Mouse (Mus musculus) gastrocnemius, postnatal 4 days (tissue): ENCODE results near the gene Zfp667. TPM values are rescaled to one million over a fixed set of nuclear protein-coding genes. Genes with fewer than 3 reads are reported as not detected.
"Not testable (repeated sequence)": the region's sequence is repeated elsewhere in the genome, so short reads cannot be mapped to it uniquely, and the experiment has no call there.

ENCODE experiments used
- DNase-seq, 2 experiments: peaks; one replicate each; pipeline ENCODE4 v3.0.0; 2021 to 2022; ENCODE audit warnings: low spot score in 2 of 2, mixed read lengths in 2 of 2
- long read RNA-seq, 2 experiments: library from polyadenylated mRNA; stranded (forward); transcript quantifications; one replicate each; pipeline ENCODE4 v2.0.0; 2021
- total RNA-seq, 2 experiments: library from RNA; stranded (reverse); gene quantifications; 2 replicates each; pipeline ENCODE4 v1.2.3; 2021

Gene Zfp667
- 1 to 10 TPM; 5.2 to 5.9 TPM for total RNA-seq
- long read RNA-seq, experiment 1, transcript Zfp667-201 (5 exons, 3,672 nt), result major isoform, 5 of 8 reads
- long read RNA-seq, experiment 1, partial matches to known transcripts, result 0 of 8 reads
- long read RNA-seq, experiment 1, other reads (novel, unspliced or antisense), result 2 of 8 reads
- long read RNA-seq, experiment 2, transcript Zfp667-201 (5 exons, 3,672 nt), result major isoform, 5 of 8 reads
- long read RNA-seq, experiment 2, partial matches to known transcripts, result 0 of 8 reads
- long read RNA-seq, experiment 2, other reads (novel, unspliced or antisense), result 2 of 8 reads

DNA sequence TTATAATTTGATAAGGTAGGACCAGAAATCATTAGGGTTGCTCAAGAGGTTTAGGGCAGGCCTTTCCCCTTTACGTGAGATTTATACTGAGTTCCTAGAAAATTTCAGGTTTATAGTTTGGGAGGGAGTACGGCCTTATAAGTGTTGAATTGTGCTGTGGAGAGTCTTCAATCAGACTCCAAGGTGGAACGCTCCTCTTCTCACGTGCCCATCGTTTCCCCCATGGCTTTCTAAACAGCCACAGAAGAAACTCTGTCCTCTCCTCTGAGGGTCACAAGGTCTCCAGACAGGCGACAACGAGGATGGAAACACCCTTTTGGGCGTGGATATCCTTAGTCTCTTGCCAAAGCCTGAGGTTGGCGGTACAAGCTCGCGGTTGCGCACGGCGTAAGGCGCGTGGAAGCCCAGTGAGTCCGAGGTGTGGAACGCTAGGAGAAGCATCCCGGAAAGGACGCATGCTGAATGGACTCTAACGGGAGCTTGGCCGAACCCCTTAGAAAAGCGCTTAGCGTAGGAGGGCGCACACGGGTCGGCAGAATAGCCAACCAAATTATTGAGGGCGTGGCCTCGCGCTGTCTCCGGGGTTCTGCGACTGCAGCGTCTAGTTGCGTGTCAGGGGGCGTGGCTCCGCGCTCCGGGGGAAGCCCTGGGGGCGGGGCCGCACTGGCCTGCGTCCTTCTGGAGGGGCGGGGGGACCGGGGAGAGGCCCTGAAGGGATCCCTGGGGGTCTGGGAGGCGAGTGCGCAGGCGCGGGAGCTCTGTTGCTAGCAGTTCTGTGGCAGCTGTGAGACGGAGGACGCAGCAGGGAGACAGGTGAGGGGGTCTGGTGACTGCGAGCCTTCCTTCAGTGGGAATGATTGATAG is at the start of gene Zfp667:
Gene Zfp667, plus strand, starts transcription at position 738 of the 864 bp plus-strand sequence.
- peak; percentile 98 to 99 for DNase-seq

DNA sequence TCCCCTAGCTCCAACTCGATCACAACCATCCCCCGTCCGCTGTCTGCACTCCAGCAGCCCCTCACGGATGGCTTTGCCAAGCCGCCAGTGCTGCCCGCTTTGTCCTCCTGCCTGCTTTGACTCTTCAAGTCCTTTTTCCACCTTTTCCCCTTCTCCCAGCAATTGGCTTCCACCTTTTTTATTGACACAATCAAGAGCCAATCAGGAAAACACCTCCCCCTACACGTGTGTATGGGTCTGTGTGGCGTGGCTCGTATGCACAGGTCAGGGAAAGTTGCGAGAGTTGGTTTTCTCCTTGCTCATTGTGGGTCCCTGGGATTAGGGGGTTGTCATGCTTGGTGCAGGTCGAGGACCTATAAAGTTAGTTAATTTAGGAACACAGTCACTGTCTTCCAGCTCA is 46.6 kb upstream of the Zfp667 start:
- no peak for DNase-seq

DNA sequence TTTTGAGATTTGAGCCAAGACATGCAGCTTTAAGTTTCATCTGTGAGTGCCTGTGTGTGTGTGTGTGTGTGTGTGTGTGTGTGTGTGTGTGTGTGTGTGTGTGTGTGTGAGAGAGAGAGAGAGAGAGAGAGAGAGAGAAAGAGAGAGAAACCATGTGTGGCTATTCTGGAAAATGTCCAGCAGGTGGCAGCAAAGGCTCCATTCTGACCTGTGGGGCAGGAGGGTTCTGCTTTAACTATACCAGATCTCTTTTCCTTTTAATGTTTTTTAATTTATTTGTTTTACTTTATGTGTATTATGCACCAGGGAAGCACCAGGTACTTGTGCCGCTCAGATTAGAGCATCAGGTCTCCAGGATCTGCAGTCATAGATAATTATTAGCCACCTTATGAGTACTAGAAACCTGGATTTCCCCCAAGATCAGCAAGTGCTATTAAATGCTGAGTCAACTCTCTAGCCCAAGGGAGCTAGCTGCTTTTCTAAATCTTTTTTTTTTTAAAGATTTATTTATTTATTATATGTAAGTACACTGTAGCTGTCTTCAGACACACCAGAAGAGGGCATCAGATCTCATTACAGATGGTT is 45.4 kb upstream of the Zfp667 start:
- peak; percentile 26 to 37 for DNase-seq

DNA sequence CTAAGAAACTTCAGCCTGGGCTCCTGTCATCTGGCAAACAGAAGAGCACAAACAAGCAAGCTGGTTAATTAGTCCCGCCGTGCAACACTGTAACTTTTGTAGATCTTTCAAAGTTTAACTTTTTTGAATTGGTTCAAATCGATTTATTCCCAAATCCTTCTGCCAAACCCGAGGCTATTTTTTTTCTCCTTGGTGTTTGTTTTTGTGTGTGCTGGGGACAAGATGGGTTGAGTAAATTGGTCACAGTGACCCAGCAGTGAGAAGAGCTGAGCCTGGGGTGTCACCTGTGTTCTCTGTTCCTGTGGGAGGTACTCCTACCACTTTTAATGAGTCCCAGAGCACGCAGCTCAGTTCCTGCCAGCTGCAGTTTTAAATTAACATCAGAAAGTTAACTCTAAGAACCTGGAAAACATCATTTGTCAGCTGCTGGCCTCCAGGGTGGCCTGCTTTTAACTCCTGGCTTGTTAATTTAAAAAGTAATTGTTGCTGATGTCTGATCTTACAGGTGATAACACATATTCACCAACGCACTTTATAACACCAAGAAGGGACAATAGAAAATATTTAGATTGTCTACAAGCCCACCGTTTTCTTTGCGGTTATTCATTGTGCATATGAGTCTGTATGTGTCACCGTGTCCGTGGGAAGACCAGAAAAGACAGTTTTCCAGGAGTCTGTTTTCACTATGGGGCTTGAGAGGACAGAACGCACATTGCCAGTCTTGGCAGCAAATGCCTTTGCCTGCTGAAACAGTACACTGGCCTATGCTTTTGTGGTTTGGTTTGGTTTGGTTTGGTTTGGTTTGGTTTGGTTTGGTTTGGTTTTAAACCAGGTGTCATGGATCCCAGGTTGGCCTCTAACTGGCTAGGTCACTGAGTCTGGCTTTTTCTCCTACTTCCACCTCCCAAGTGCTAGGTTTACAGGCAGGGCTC is 41.8 kb upstream of the Zfp667 start:
- DNase-seq, result no peak

DNA sequence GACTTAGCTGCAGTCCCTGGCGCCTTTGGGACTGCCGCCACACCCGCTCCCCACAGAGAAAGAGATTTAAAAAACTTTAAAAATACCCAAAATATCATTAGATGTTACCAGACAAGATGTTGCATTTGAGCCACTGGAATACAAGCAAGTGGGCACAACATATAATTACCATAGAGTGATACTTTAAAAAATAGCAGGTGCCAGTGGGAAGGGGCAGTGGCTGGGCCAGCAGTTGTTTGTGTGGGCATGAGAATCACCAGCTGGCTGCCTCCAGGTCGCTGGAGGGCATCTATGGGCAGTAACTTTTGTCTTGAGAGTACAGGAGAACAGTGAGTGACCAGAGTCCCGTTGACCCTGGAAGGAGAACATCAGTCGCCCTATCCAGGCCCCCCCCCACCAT is 34.0 kb upstream of the Zfp667 start, which contains the start of gene Epp13:
Gene Epp13, plus strand, starts transcription at position 301 of the 400 bp plus-strand sequence.
- DNase-seq, result no peak

DNA sequence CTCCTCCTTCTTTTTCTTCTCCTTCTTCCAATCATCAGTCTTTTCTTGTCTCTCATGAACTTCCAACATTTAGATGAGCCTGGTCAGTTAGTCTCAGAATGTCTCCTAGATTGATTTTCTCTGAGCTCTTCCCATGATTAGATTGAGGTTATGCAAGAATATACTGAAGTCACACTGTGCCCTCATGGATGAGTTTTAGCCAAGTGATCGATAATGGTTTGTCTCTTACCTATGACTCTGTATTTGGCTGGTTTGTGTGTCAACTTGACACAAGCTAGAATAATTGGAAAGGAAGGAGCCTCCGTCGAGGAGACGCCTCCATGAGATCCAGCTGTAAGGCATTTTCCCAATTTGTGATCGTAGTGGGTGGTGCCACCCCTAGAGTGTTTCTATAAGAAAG is 31.9 kb upstream of the Zfp667 start:
- no peak for DNase-seq

DNA sequence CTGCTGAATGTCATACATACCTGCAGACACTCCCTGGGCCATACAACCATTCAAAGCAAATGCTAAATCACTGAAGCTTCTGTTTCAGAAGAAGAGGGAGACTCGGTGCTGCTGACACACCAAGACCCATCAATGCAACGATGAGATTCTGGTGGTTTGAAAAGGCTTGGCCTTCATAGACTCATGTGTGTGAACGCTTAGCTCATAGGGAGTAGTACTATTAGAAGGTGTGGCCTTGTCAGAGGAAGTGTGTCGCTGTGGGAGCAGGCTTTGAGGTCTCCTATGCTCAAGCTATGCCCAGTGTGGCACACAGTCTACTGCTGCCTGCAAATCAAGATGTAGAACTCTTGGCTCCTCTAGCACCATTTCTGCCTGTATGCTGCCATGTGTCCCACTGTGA is 29.0 kb upstream of the Zfp667 start:
- DNase-seq, result no peak

DNA sequence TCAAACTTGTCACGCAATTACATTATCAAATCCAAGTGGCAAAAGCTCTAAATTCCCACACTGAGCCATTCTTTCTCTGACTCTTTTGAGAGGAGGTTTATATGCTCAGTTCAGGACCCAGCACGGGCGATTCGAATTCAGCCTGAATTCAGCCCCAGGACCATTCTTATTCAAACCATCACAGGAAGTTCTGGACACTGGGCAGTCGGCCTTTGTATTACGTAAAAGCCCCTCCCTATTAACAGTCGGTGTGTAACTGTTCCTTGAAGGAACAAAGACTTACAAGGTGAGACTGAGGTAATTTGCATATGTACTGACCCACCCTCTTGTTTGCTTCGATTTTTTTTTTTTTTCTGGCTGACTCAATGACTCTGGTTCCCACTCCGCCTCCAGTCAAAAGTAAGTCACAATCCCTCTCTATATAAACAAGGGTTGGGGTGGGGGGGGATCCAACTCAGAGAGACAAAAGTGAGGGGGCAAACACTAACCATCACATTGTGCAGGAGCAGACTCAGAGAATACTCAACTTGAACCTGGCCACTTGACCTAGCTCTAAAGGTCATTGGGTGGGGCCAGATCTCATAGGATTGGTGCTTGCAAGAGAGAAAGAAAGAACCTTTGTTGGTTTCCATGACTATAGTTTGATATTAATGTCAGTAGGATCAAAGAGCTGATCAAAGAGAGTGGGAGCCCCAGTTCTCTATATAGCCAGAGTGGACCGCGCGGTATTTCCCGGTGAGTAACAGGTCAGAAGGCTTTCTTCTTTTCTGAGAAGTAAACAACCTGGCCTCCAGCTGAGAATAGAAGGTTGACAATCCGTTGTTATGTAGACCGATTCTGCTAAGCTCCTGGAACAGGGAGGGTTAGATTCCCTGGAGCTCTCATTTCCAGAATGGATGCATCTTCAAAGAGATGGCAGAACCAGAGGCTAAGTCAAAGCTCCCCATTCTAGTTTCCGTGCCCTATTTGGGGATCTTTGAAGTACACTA is 27.9 kb upstream of the Zfp667 start:
- no peak for DNase-seq

DNA sequence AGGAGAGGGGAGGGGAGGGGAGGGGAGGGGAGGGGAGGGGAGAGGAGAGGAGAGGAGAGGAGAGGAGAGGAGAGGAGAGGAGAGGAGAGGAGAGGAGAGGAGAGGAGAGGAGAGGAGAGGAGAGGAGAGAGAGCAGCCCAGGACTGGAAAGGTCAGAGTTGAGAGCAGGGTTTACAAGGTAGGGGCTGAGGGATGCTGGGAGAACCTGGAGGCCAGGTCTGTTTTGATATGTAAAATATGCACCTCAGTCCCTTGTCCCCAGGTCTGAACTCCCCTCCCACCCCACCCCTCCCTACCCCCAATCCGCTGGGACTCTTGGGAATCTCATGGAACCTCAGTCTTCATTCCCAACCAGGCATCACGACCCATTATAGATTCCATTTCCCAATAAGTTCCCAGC is 26.4 kb upstream of the Zfp667 start:
- DNase-seq, result not testable (repeated sequence)

DNA sequence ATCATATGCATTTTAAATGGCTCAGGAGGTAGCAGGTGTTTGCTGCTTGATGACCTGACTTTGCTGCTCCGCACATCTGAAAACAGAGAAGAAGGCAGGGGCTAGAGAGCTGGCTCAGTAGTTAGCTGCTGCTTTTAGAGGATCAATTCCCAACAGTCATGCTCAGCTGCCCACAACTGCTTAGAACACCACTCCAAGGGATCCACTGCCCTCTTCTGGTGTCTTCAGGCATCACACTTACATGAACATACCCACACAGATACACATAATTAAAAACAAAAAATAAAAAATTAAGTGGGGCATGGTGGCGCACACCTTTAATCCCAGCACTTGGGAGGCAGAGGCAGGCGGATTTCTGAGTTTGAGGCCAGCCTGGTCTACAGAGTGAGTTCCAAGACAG is 24.3 kb upstream of the Zfp667 start:
- DNase-seq, result no peak

DNA sequence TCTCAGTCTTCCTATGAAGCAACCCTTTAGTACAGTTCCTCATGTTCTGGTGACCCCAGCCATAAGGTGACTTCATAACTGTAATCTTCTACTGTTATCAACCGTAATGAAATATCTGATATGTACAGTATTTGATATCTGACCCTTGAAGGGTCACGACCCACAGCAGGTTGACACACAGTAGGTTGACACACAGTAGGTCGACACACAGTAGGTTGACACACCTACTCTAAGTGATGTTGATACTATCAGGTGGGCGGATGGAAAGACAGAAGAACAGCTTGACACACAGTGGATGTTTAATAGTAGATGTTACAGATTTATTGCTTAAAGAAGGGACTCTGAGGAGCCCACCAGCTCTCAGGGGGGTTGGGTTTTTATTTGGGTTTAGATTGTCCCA is 23.4 kb upstream of the Zfp667 start:
- DNase-seq, result no peak

DNA sequence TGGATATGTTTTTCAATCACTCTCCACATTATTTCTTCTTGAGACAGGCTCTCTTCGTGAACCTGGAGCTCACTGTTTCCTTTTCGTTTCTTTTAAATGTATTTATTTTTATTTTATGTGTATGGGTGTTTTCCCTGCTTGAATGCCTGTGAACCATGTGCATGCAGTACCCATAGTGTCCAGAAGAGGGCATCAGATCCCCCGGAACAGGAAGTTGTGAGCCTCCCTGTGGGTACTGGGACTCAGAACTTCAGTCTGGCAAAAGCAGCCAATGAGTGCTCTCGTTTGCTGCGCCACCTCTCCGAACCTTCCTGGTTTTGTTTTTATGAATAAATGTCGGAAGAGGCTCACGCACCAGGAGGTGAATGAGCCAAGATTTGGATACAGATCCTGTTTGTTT is 20.7 kb upstream of the Zfp667 start:
- DNase-seq, result no peak

DNA sequence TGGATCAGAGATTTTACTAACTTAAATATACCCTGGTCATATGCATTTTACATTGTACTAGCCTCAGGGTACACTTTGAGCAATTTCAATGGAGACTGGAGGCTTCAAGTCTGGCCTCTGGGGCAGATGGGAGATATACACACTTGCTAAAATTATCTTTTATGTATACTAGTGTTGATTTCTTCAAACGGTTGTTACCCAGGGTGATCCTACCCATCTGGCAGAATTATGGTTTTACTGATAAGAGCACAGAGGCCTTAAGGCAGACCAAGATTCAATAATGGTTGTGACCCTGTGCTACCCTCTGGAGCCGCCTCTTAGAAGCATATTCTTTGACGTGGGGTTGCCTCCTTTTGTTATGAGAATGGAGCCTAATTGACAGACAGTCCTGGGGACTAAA is 8.5 kb upstream of the Zfp667 start:
- DNase-seq, result no peak

DNA sequence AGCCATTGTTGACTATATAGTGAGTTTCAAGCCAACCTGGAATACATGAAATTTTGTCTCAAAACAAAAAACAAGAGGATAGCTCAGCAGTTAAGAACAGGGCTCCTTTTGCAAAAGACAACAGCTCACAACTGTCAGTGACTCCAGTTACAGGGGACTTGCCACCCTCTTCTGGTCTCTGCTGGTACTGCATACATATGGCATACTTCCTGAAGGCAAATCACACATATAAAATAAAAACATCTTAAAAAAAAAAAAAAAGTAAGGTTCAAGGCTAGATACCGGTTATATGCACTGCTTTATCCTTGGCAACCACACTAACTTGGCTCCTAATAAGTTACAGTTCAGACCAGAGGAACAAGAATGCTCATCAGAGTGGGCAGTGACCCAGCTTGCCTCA is 3.6 kb upstream of the Zfp667 start:
- peak; percentile 40 to 74 for DNase-seq

DNA sequence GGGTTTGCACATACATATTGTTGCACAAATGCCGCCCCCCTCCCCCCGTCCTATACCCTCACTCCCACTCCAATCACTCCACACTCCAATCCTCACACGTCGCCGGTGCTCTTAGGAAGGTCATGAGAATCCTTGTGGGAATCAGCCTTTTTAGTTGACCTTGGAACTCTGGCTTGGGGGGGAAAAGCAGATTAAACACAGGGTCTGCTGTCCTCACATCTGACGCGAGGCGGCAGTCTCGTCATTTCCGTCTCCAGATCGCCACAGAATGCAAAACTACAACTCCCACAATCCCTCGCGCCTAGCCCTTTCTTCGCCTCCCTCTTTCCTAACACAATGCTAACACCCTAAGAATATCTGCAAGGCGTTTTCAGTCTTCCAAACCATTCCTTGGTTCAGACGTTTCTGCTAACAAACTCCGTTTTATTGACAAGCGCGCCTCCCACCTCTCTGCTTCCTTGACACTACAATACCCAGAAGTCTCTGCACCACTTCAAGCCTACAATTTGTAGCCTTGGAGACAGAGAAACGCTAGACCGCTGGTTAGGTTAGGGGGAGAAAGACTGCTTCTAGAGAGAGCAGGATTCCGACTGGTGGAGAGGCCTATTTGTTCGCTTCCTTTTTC is 2.8 kb upstream of the Zfp667 start:
- peak; percentile 26 to 79 for DNase-seq

DNA sequence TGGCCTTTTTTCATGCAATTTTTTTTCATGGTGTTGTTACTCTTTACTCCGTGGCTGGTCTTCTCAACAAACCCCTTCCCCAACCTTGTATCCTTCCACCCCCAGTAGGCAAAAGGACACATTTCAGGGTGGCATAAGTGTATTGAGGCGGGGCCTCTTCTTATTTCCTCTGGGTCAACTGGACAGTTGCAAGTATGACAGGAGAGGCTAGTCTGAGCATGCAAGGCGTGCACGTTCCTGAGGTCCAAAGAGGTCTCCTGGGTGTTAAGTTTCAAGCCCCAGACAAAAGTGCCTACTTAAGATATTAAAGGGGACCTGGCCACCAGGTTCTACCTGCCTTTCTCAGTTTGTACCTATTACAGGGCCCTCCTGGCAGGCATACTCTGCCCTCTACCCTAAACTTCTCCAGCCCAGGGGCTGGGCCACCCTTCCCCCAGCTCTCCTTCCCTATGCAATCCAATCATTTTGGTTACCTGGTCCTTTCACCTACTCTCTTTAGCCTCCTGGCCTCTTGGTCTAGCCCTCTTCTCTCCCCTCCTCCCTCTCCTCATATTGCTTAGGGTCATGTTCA is 1.9 kb upstream of the Zfp667 start:
- no peak for DNase-seq

DNA sequence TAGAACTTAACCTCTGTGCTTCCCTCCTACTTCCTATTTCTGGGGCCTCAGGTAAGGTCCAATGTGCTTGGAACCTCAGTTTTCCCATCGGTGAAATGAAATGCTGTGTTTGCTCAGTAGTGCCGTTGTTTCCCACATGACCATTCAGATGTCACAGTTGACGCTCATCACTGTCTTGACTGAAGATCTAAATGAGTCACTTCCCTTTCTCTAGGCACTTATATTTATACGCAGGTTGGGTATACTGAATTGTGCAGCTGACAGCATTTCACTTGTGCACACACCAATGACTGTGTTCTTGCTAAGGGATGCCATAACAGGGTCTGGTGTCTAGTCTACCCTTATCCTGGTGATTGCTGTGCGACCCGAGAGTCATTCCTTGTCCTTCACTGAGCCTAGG is 1.0 kb upstream of the Zfp667 start:
- DNase-seq, result no peak

DNA sequence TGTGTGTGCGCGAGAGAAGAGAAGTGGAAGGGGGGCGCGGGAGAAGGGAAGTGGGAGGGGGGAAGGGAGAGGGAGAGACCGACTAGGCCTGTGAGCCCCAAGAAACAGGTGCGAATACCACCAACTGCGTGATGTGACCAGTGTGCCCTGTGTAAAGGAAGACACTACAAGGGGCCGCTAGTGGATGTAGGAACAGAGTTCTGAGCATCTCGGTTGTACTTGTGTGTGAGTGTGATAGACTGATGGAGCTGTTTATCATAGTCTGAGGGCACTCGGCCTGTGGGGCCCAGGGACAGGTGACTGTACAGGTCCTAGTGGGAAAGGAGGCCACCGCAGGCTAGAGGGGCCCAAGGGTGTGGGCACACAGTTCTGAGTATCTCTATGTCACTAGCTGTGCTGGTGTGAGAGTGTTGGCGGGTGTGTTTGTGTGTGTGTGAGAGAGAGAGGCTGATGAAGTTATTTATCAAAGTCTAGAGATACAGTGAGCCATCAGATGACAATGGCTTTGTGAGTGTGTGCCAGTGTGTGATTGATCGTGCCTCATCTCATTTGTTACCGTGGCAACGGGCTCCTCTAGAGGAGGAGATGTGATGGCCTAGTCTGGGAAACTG is 647 bp downstream of the Zfp667 start:
- DNase-seq, result no peak

DNA sequence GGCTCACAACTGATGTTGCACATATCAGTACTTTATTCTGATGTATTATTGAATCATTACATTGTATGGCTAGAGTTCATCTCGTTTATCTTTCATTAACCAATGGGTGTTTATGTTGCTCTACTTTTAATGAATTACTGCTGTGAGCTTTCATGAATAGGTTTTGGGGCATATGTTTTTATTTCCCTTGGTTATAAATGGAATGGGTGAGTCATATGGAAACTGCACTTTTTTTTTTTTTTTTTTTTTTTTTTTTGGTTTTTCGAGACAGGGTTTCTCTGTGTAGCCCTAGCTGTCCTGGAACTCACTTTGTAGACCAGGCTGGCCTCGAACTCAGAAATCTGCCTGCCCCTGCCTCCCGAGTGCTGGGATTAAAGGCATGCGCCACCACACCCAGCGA is 4.7 kb downstream of the Zfp667 start:
- not testable (repeated sequence) for DNase-seq
